Mouse (Mus musculus): ENCODE results near the gene Clpp.

The Clpp gene

GRCm38 (mm10) chr17:56976531-56977390, 13.3 kb upstream of the Clpp start:
- no peak for DNase-seq (ENCODE audit: low read depth, low spot score)
- H3K27me3 ChIP-seq (ENCODE audit: control insufficient read depth, insufficient read depth, low read length, poor library complexity, severe bottlenecking): no peaks in the 10 kb centered on the region

GRCm38 (mm10) chr17:56979524-56979923, 10.6 kb upstream of the Clpp start:
- Histone ChIP-seq H3K36me3 (ENCODE audit: control insufficient read depth, insufficient read depth, low read length, poor library complexity, severe bottlenecking) (no peaks in the 10 kb centered on the region), H3K27me3 (ENCODE audit: control insufficient read depth, insufficient read depth, low read length, poor library complexity, severe bottlenecking) (no peaks in the 10 kb centered on the region)
- DNase-seq (ENCODE audit: low read depth, low spot score): no peak

More at GRCm38 (mm10) chr17:56976531-56977390, 13.3 kb upstream of the Clpp start:
- H3K36me3 ChIP-seq (ENCODE audit: control insufficient read depth, insufficient read depth, low read length, poor library complexity, severe bottlenecking): no peaks in the 10 kb centered on the region

- DNase-seq (ENCODE audit: low read depth, low spot score): no peak
- no peaks in the 10 kb centered on the region for H3K36me3 ChIP-seq (ENCODE audit: control insufficient read depth, insufficient read depth, low read length, poor library complexity, severe bottlenecking)
Observed at GRCm38 (mm10) chr17:56981049-56981448, 9.1 kb upstream of the Clpp start.

GRCm38 (mm10) chr17:56982013-56982412, 8.1 kb upstream of the Clpp start, which contains the start of gene Acer1:
Gene Acer1, minus strand, starts transcription at chr17:56982126.
- no peak for DNase-seq (ENCODE audit: low read depth, low spot score)
- Histone ChIP-seq H3K36me3 (ENCODE audit: control insufficient read depth, insufficient read depth, low read length, poor library complexity, severe bottlenecking) (no peaks in the 10 kb centered on the region), H3K27me3 (ENCODE audit: control insufficient read depth, insufficient read depth, low read length, poor library complexity, severe bottlenecking) (no peaks in the 10 kb centered on the region)

More at GRCm38 (mm10) chr17:56981049-56981448, 9.1 kb upstream of the Clpp start:
- H3K27me3 ChIP-seq (ENCODE audit: control insufficient read depth, insufficient read depth, low read length, poor library complexity, severe bottlenecking): no peaks in the 10 kb centered on the region

- H3K27me3 ChIP-seq (ENCODE audit: control insufficient read depth, insufficient read depth, low read length, poor library complexity, severe bottlenecking): no peaks in the 10 kb centered on the region
- no peaks in the 10 kb centered on the region for H3K36me3 ChIP-seq (ENCODE audit: control insufficient read depth, insufficient read depth, low read length, poor library complexity, severe bottlenecking)
- no peak for DNase-seq (ENCODE audit: low read depth, low spot score)
Observed at GRCm38 (mm10) chr17:56984886-56985285, 5.2 kb upstream of the Clpp start.

- H3K27me3 ChIP-seq (ENCODE audit: control insufficient read depth, insufficient read depth, low read length, poor library complexity, severe bottlenecking): no peaks in the 10 kb centered on the region
- no peaks in the 10 kb centered on the region for H3K36me3 ChIP-seq (ENCODE audit: control insufficient read depth, insufficient read depth, low read length, poor library complexity, severe bottlenecking)
- DNase-seq (ENCODE audit: low read depth, low spot score): no peak
Observed at GRCm38 (mm10) chr17:56985656-56986055, 4.4 kb upstream of the Clpp start.

GRCm38 (mm10) chr17:56986105-56986805, 3.9 kb upstream of the Clpp start:
- DNase-seq (ENCODE audit: low read depth, low spot score): no peak
- H3K36me3 ChIP-seq (ENCODE audit: control insufficient read depth, insufficient read depth, low read length, poor library complexity, severe bottlenecking): no peaks in the 10 kb centered on the region

GRCm38 (mm10) chr17:56988441-56988840, 1.7 kb upstream of the Clpp start:
- Histone ChIP-seq H3K27me3 (ENCODE audit: control insufficient read depth, insufficient read depth, low read length, poor library complexity, severe bottlenecking) (no peaks in the 10 kb centered on the region), H3K36me3 (ENCODE audit: control insufficient read depth, insufficient read depth, low read length, poor library complexity, severe bottlenecking) (no peaks in the 10 kb centered on the region; the same call in 1 of the 2 replicates)
- DNase-seq (ENCODE audit: low read depth, low spot score): no peak

More at GRCm38 (mm10) chr17:56986105-56986805, 3.9 kb upstream of the Clpp start:
- no peaks in the 10 kb centered on the region for H3K27me3 ChIP-seq (ENCODE audit: control insufficient read depth, insufficient read depth, low read length, poor library complexity, severe bottlenecking)

- Histone ChIP-seq H3K27me3 (ENCODE audit: control insufficient read depth, insufficient read depth, low read length, poor library complexity, severe bottlenecking) (no peaks in the 10 kb centered on the region), H3K36me3 (ENCODE audit: control insufficient read depth, insufficient read depth, low read length, poor library complexity, severe bottlenecking) (no peaks in the 10 kb centered on the region; the same call in 1 of the 2 replicates)
- no peak for DNase-seq (ENCODE audit: low read depth, low spot score)
Observed at GRCm38 (mm10) chr17:56988921-56989430, 1.1 kb upstream of the Clpp start.

- Histone ChIP-seq H3K36me3 (ENCODE audit: control insufficient read depth, insufficient read depth, low read length, poor library complexity, severe bottlenecking) (no peaks in the 10 kb centered on the region; the same call in 1 of the 2 replicates), H3K27me3 (ENCODE audit: control insufficient read depth, insufficient read depth, low read length, poor library complexity, severe bottlenecking) (no peaks in the 10 kb centered on the region)
- peak; percentile 27 for DNase-seq (ENCODE audit: low read depth, low spot score)
Observed at GRCm38 (mm10) chr17:56989467-56990114, 514 bp upstream of the Clpp start.

GRCm38 (mm10) chr17:56990966-56991365, 861 bp downstream of the Clpp start:
- no peaks in the 10 kb centered on the region; the same call in 1 of the 2 replicates for H3K36me3 ChIP-seq (ENCODE audit: control insufficient read depth, insufficient read depth, low read length, poor library complexity, severe bottlenecking)
- H3K27me3 ChIP-seq (ENCODE audit: control insufficient read depth, insufficient read depth, low read length, poor library complexity, severe bottlenecking): no peaks in the 10 kb centered on the region

GRCm38 (mm10) chr17:56995046-56995445, 4.9 kb downstream of the Clpp start:
- DNase-seq (ENCODE audit: low read depth, low spot score): no peak
- H3K36me3 ChIP-seq (ENCODE audit: control insufficient read depth, insufficient read depth, low read length, poor library complexity, severe bottlenecking): no peaks in the 10 kb centered on the region; the same call in 1 of the 2 replicates
- H3K27me3 ChIP-seq (ENCODE audit: control insufficient read depth, insufficient read depth, low read length, poor library complexity, severe bottlenecking): no peaks in the 10 kb centered on the region

More at GRCm38 (mm10) chr17:56990966-56991365, 861 bp downstream of the Clpp start:
- no peak for DNase-seq (ENCODE audit: low read depth, low spot score)

- no peaks in the 10 kb centered on the region; the same call in 1 of the 2 replicates for H3K36me3 ChIP-seq (ENCODE audit: control insufficient read depth, insufficient read depth, low read length, poor library complexity, severe bottlenecking)
- H3K27me3 ChIP-seq (ENCODE audit: control insufficient read depth, insufficient read depth, low read length, poor library complexity, severe bottlenecking): no peaks in the 10 kb centered on the region
- peak; percentile 31 for DNase-seq (ENCODE audit: low read depth, low spot score)
Observed at GRCm38 (mm10) chr17:56996506-56996905, 6.4 kb downstream of the Clpp start.

- Histone ChIP-seq H3K27me3 (ENCODE audit: control insufficient read depth, insufficient read depth, low read length, poor library complexity, severe bottlenecking) (no peaks in the 10 kb centered on the region), H3K36me3 (ENCODE audit: control insufficient read depth, insufficient read depth, low read length, poor library complexity, severe bottlenecking) (no peaks in the 10 kb centered on the region; the same call in 1 of the 2 replicates)
- peak; percentile 99 for DNase-seq (ENCODE audit: low read depth, low spot score)
Observed at GRCm38 (mm10) chr17:56997029-56997667, 7.0 kb downstream of the Clpp start, which contains the start of gene Alkbh7. Gene Alkbh7, plus strand, starts transcription at chr17:56997339.

All from splenic B cell, adult 2 months (primary cell).